Mouse (Mus musculus): ENCODE results near the gene Hs3st5.

GRCm38 (mm10) chr10:36523881-36524280 is 17.3 kb downstream of the Hs3st5 start:
- no peak for TF ChIP-seq CTCF (conservative IDR thresholded peaks at IDR 0.05; ENCODE audit: low read length)
- TF ChIP-seq NANOG (IDR thresholded peaks at IDR 0.05; ENCODE audit: borderline replicate concordance, low read length), result no peak
- TF ChIP-seq POU5F1 (IDR thresholded peaks at IDR 0.05; ENCODE audit: borderline replicate concordance, low read length), result no peak
